Mouse (Mus musculus): ENCODE measurements around the gene Mreg. TPM values are rescaled to one million over a fixed set of nuclear protein-coding genes. Genes with fewer than 3 reads are reported as not detected.

Mreg gene
- polyA plus RNA-seq, 1 experiment from 2014 or later, result 1.8 TPM

- Histone ChIP-seq H3K36me3 (ENCODE audit: insufficient read depth) (no peaks in the 10 kb centered on the region), H3K4me1 (ENCODE audit: insufficient read depth) (no peaks in the 10 kb centered on the region), H3K4me3 (ENCODE audit: low read depth, low read length) (no peak overlapping the region), H3K27ac (ENCODE audit: low read depth) (no peak overlapping the region), H3K4me2 (no peak overlapping the region), H3K9me3 (ENCODE audit: low read depth, low read length) (no peaks in the 10 kb centered on the region), H3K27me3 (ENCODE audit: insufficient read depth, low read length) (no peaks in the 10 kb centered on the region), H3K9ac (no peak overlapping the region)
- DNase-seq (peak; percentile 22), ATAC-seq (ENCODE audit: insufficient read depth) (no peak)
- peak; percentile 27; the same call in 1 of the 2 replicates for TF ChIP-seq CTCF (IDR thresholded peaks at IDR 0.05; ENCODE audit: low read depth)
- 63% methylated on average over 20 of the region's 20 CpGs for WGBS
Measured at GRCm38 (mm10) chr1:72165723-72166467, 46.2 kb downstream of the Mreg start.

GRCm38 (mm10) chr1:72160321-72160720 lies 51.8 kb downstream of the Mreg start:
- no peak for TF ChIP-seq CTCF (IDR thresholded peaks at IDR 0.05; ENCODE audit: low read depth)
- no peak for ATAC-seq (ENCODE audit: insufficient read depth)
- H3K27ac ChIP-seq (ENCODE audit: low read depth), result no peak overlapping the region
- no peaks in the 10 kb centered on the region for H3K36me3 ChIP-seq (ENCODE audit: insufficient read depth)
- no peak overlapping the region for H3K4me2 ChIP-seq
- no peaks in the 10 kb centered on the region for H3K4me1 ChIP-seq (ENCODE audit: insufficient read depth)
- WGBS, result 83% methylated on average over 7 of the region's 7 CpGs
- H3K9ac ChIP-seq, result no peak overlapping the region
- H3K4me3 ChIP-seq (ENCODE audit: low read depth, low read length), result no peak overlapping the region
- H3K27me3 ChIP-seq (ENCODE audit: insufficient read depth, low read length), result no peaks in the 10 kb centered on the region
- DNase-seq, result no peak
- H3K9me3 ChIP-seq (ENCODE audit: low read depth, low read length), result no peaks in the 10 kb centered on the region

DNA sequence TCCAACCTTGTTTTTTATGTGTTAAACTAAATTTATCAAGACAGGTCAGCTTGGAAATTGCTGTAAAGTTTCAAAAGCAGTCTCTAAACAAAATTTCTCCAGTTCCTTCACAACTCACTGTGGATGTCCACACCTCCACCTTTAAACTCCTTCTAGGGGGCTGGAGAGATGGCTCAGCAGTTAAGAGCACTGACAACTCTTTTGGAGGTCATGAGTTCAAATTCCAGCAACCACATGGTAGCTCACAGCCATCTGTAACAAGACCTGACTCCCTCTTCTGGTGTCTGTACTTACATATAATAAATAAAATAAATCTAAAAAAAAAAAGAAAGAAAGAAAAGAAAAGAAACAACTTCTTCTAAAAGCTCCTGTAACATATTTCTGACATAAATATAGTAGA lies 67.1 kb downstream of the Mreg start:
- Histone ChIP-seq H3K4me1 (ENCODE audit: insufficient read depth) (no peaks in the 10 kb centered on the region), H3K27me3 (ENCODE audit: insufficient read depth, low read length) (no peaks in the 10 kb centered on the region), H3K4me3 (ENCODE audit: low read depth, low read length) (no peak overlapping the region), H3K9me3 (ENCODE audit: low read depth, low read length) (no peaks in the 10 kb centered on the region), H3K4me2 (no peak overlapping the region), H3K36me3 (ENCODE audit: insufficient read depth) (no peaks in the 10 kb centered on the region), H3K9ac (no peak overlapping the region), H3K27ac (ENCODE audit: low read depth) (no peak overlapping the region)
- no peak for DNase-seq
- no peak for ATAC-seq (ENCODE audit: insufficient read depth)
- no peak for TF ChIP-seq CTCF (IDR thresholded peaks at IDR 0.05; ENCODE audit: low read depth)

DNA sequence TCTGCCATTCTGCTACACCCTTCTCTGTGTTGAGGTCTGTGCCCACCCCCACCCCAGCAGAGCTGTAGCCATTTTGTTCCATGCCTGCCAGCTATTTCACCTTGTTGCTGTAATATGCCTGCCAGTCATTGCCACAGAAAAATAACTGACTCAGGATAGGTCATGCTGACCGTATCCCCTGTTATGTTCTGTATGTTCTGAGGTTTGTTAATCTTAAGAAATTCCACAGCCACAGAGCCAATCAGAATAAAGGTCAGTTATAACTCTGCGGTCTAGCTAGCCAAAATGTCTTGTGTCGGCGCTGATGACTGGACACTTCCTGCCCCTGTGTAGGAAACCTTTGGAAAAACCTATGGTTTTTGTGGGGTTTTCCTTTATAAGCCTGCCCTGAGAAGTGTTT lies 67.7 kb downstream of the Mreg start:
- no peak for DNase-seq
- Histone ChIP-seq H3K4me3 (ENCODE audit: low read depth, low read length) (no peak overlapping the region), H3K27ac (ENCODE audit: low read depth) (no peak overlapping the region), H3K4me1 (ENCODE audit: insufficient read depth) (no peaks in the 10 kb centered on the region), H3K4me2 (no peak overlapping the region), H3K27me3 (ENCODE audit: insufficient read depth, low read length) (no peaks in the 10 kb centered on the region), H3K9me3 (ENCODE audit: low read depth, low read length) (no peaks in the 10 kb centered on the region), H3K36me3 (ENCODE audit: insufficient read depth) (no peaks in the 10 kb centered on the region), H3K9ac (no peak overlapping the region)
- 69% methylated on average over 4 of the region's 4 CpGs for WGBS
- no peak for ATAC-seq (ENCODE audit: insufficient read depth)
- no peak for TF ChIP-seq CTCF (IDR thresholded peaks at IDR 0.05; ENCODE audit: low read depth)

DNA sequence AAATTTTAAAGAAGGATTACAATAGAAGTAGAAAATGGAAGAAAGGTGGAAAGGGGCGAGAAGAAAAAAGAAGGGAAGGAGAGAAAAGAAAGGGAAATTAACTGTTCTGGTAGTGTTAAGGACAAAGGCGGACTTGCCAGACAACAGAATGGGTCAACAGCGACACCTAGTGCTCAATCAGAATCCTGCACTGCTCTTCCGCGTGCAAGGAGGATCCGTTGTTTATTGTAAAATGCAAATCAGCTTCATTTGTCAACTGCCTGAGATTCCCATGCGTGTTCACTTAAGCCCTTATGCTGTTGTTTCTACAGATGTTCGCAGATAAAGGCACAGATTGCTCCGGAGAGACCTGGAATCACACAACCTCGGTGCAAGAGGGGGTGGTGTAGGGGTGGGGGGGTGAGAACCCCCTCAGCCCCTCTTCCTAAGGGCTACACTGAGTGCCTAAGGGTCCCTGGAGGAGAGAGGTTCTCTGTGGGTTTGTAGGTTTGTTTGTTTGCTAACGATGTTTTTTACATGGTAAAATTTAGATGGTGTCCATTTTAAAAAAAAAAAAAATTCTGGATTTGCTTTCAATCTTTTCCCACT lies 70.1 kb downstream of the Mreg start:
- no peaks in the 10 kb centered on the region for H3K27me3 ChIP-seq (ENCODE audit: insufficient read depth, low read length)
- H3K36me3 ChIP-seq (ENCODE audit: insufficient read depth), result no peaks in the 10 kb centered on the region
- peak; percentile 95 for TF ChIP-seq CTCF (IDR thresholded peaks at IDR 0.05; ENCODE audit: low read depth)
- no peaks in the 10 kb centered on the region for H3K4me1 ChIP-seq (ENCODE audit: insufficient read depth)
- no peak overlapping the region; the same call in 1 of the 2 replicates for H3K4me3 ChIP-seq (ENCODE audit: low read depth, low read length)
- peak; percentile 59; the same call in 1 of the 2 replicates for ATAC-seq (ENCODE audit: insufficient read depth)
- H3K4me2 ChIP-seq, result peak overlapping the region; percentile 56
- H3K27ac ChIP-seq (ENCODE audit: low read depth), result no peak overlapping the region
- no peaks in the 10 kb centered on the region for H3K9me3 ChIP-seq (ENCODE audit: low read depth, low read length)
- peak overlapping the region; percentile 50 for H3K9ac ChIP-seq
- peak; percentile 95 for DNase-seq
- WGBS, result 4% methylated on average over 11 of the region's 11 CpGs

DNA sequence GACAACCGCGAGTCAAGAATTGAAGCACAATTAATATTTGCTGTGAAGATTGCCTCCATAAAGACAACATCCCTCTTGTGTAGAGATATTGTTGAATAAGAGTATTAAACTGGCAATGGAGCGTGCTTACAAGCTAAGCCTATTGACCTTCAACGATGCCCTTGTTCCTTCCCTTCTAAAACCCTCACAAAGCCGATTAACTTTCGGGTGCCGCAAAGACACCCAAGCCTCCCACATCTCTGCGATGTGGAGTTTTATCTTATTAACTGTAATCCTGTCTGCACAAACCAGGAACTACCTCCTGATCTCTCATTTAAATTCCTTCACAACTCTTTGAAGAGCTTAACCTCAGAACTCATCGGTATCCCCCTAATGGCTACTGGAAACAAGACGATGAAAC lies 76.0 kb downstream of the Mreg start:
- Histone ChIP-seq H3K27me3 (ENCODE audit: insufficient read depth, low read length) (no peaks in the 10 kb centered on the region), H3K4me2 (no peak overlapping the region), H3K9me3 (ENCODE audit: low read depth, low read length) (0 out of 2 replicates have a peak, but pooled peaks cover 3% of the 10 kb centered on the region), H3K9ac (no peak overlapping the region), H3K27ac (ENCODE audit: low read depth) (no peak overlapping the region), H3K36me3 (ENCODE audit: insufficient read depth) (no peaks in the 10 kb centered on the region), H3K4me3 (ENCODE audit: low read depth, low read length) (no peak overlapping the region), H3K4me1 (ENCODE audit: insufficient read depth) (no peaks in the 10 kb centered on the region)
- no peak for ATAC-seq (ENCODE audit: insufficient read depth)
- no peak for DNase-seq
- no peak for TF ChIP-seq CTCF (IDR thresholded peaks at IDR 0.05; ENCODE audit: low read depth)
- WGBS, result 92% methylated on average over 10 of the region's 10 CpGs

DNA sequence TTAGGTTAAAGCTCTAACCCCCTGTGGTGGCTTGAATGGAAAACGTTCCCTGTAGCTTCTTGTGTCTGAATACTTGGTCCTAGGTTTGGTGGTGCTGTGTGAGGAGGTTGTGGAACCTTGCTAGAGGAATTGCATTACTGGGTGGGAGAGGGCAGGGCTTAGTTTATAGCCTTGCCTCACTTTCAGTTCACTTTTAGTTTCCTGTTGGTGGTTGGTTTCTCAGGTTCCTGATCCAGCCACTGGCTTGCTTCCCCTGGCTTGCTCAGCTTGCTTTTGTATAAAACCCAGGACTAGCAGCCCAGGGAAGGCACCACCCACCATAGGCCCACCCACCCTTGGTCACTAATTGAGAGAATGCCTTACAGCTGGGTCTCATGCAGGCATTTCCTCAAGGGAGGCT lies 77.6 kb downstream of the Mreg start:
- no peak for DNase-seq
- 0 out of 2 replicates have a peak, but pooled peaks cover 3% of the 10 kb centered on the region for H3K9me3 ChIP-seq (ENCODE audit: low read depth, low read length)
- 70% methylated on average over 1 of the region's 1 CpGs for WGBS
- no peak for ATAC-seq (ENCODE audit: insufficient read depth)
- no peak for TF ChIP-seq CTCF (IDR thresholded peaks at IDR 0.05; ENCODE audit: low read depth)
- no peak overlapping the region for H3K9ac ChIP-seq
- no peak overlapping the region for H3K27ac ChIP-seq (ENCODE audit: low read depth)
- H3K27me3 ChIP-seq (ENCODE audit: insufficient read depth, low read length), result no peaks in the 10 kb centered on the region
- H3K4me1 ChIP-seq (ENCODE audit: insufficient read depth), result no peaks in the 10 kb centered on the region
- no peak overlapping the region for H3K4me3 ChIP-seq (ENCODE audit: low read depth, low read length)
- H3K4me2 ChIP-seq, result no peak overlapping the region
- no peaks in the 10 kb centered on the region for H3K36me3 ChIP-seq (ENCODE audit: insufficient read depth)

All from lung, embryonic 14.5 days (tissue).